Mouse (Mus musculus): Measurements from ENCODE around the gene Irf3.

- TF ChIP-seq CTCF (conservative IDR thresholded peaks at IDR 0.05; ENCODE audit: low read length) (no peak), NANOG (IDR thresholded peaks at IDR 0.05; ENCODE audit: borderline replicate concordance, low read length) (no peak), POU5F1 (IDR thresholded peaks at IDR 0.05; ENCODE audit: borderline replicate concordance, low read length) (no peak)
Measured at GRCm38 (mm10) chr7:45007846-45008245, 10.4 kb downstream of the Irf3 start.
